Mouse (Mus musculus) liver, postnatal 0 days (tissue): Measurements from ENCODE around the gene Tmem117.

ENCODE experiments used
- CTCF ChIP-seq: sonication (generic); IDR thresholded peaks from 2 replicates; pipeline ENCODE4 v1.5.1; 2016; ENCODE audit warnings: antibody characterized with exemption, low read depth
- EP300 ChIP-seq: IDR thresholded peaks from 2 replicates; pipeline ENCODE4 v1.6.1; 2016; ENCODE audit warnings: antibody characterized with exemption, low read depth, mild to moderate bottlenecking

GRCm38 (mm10) chr15:94956697-94957096 lies 327.7 kb downstream of the Tmem117 start:
- no peak for TF ChIP-seq CTCF
- TF ChIP-seq EP300: no peak
